Comparison of ENCODE assay signal across 21 mouse cellular contexts in genomic region chr13:64686178-64686577, GRCm38 (mm10).
DNase-seq lines count a peak whose midpoint lies in the region; ATAC-seq and TF ChIP-seq lines count a peak whose summit lies in the region.
"Had no signal": no experiment of that assay in that cellular context is flagged by ENCODE, and none has a peak within 500 bp of the region (broad histone marks: within the 10 kb centered on the region; RNA-seq: fewer than 3 reads in every experiment).

No protein-coding gene starts in this region.

- no peak overlapping the region for H3K9ac ChIP-seq in ES-E14 (ENCODE audit: insufficient read depth, low read depth, low read length, poor library complexity, severe bottlenecking)
- H3K9ac ChIP-seq: embryonic facial prominence, embryonic 12.5 days; forebrain, embryonic 13.5 days; forebrain, embryonic 15.5 days; forebrain, postnatal 0 days had no signal

- 0 out of 4 replicates have a peak overlapping the region, but pooled peaks of 1 of the 2 experiments have one; percentile 44 for H3K4me3 ChIP-seq in ES-E14 (ENCODE audit: insufficient read depth in 1 of 2, low read depth in 1 of 2, low read length in 2 of 2, poor library complexity in 1 of 2, severe bottlenecking in 1 of 2)
- H3K4me3 ChIP-seq: embryonic facial prominence, embryonic 10.5 days; embryonic facial prominence, embryonic 12.5 days; forebrain, embryonic 13.5 days; forebrain, embryonic 15.5 days had no signal

- in situ Hi-C loops in ES-E14 (cut with MboI; ENCODE audit: low sequenced_read_pairs in 2 of 2, unreplicated experiment in 2 of 2): no loop called here

- no peaks in the 10 kb centered on the region for H3K4me1 ChIP-seq in ES-E14 (ENCODE audit: control insufficient read depth in 2 of 2, insufficient read depth in 2 of 2, low read length in 2 of 2, poor library complexity in 1 of 2)
- H3K4me1 ChIP-seq: embryonic facial prominence, embryonic 10.5 days; embryonic facial prominence, embryonic 12.5 days; forebrain, embryonic 13.5 days; forebrain, embryonic 15.5 days had no signal

- DNase-seq in ES-E14 (ENCODE audit: low read depth, low spot score): peak; percentile 9
- DNase-seq in MEL-GATA-1-ER (ENCODE audit: extremely low read depth, low read depth): peak; percentile 2
- DNase-seq in ZHBTc4 (ENCODE audit: low read depth, low spot score): peak; percentile 5
- DNase-seq in urinary bladder, postnatal 25 days (ENCODE audit: low spot score): no peak
- DNase-seq in ovary, postnatal 36 days (ENCODE audit: low spot score): no peak
- DNase-seq: adrenal gland, adult 2 months; adrenal gland, postnatal 10 days; adrenal gland, postnatal 25 days; B cell, adult 2 months; cerebellum, adult 11 months; cerebellum, adult 18-20 months; cerebellum, adult 8-10 months; cerebellum, adult 9-11 months; cerebellum, postnatal 36 days had no signal

- no peak for ATAC-seq in monocyte, adult 5-6 weeks (replicated peaks; ENCODE audit: insufficient number of reproducible peaks, low FRiP score, low TSS enrichment, poor library complexity, severe bottlenecking)
- ATAC-seq: CD4-positive, CD25-positive, alpha-beta regulatory T cell, adult 4 months; forebrain, embryonic 13.5 days; forebrain, embryonic 15.5 days had no signal

- H3K9me3 ChIP-seq in ES-E14 (ENCODE audit: control insufficient read depth, insufficient read depth, low read depth, low read length): no peaks in the 10 kb centered on the region
- H3K9me3 ChIP-seq: embryonic facial prominence, embryonic 10.5 days; embryonic facial prominence, embryonic 12.5 days; forebrain, embryonic 13.5 days; forebrain, embryonic 15.5 days had no signal

- no peaks in the 10 kb centered on the region for H3K36me3 ChIP-seq in ES-E14 (ENCODE audit: control insufficient read depth, insufficient read depth, low read length, poor library complexity, severe bottlenecking)
- H3K36me3 ChIP-seq: embryonic facial prominence, embryonic 10.5 days; embryonic facial prominence, embryonic 12.5 days; forebrain, embryonic 15.5 days had no signal

- H3K27ac ChIP-seq in ES-E14 (ENCODE audit: insufficient read depth, low read depth, low read length, poor library complexity, severe bottlenecking): no peak overlapping the region
- H3K27ac ChIP-seq: embryonic facial prominence, embryonic 10.5 days; embryonic facial prominence, embryonic 12.5 days; forebrain, embryonic 13.5 days; forebrain, embryonic 15.5 days had no signal

TF ChIP-seq in ES-E14, 5 proteins besides CTCF, POLR2A, EP300 and RAD21:
- TF ChIP-seq HCFC1 (IDR thresholded peaks at IDR 0.05; ENCODE audit: borderline replicate concordance, insufficient read depth, low read length): no peak
- TF ChIP-seq CHD2 (IDR thresholded peaks at IDR 0.05; ENCODE audit: low read depth, low read length): no peak
- TF ChIP-seq ZNF384 (IDR thresholded peaks at IDR 0.05; ENCODE audit: low read depth, low read length): no peak
- no peak for TF ChIP-seq ZC3H11A (IDR thresholded peaks at IDR 0.05; ENCODE audit: borderline replicate concordance, low read depth, low read length)
- TF ChIP-seq MAFK (IDR thresholded peaks at IDR 0.05; ENCODE audit: insufficient read depth, low read depth, low read length): no peak

Comparison
In these comparisons a context has a peak if more than half of its experiments do, and no peak if none do; other contexts are left out.
1. DNase-seq: peak in ES-E14 (single experiment), MEL-GATA-1-ER (single experiment) and ZHBTc4 (single experiment); none in urinary bladder, postnatal 25 days (single experiment) and ovary, postnatal 36 days (single experiment).